Mouse (Mus musculus) liver, embryonic 11.5 days (tissue): ENCODE data around the gene Sdf2l1. TPM values are rescaled to one million over a fixed set of nuclear protein-coding genes. Genes with fewer than 3 reads are reported as not detected.

ENCODE experiments used
- ATAC-seq: fragments of 200-750 bp; cut with Nextera tagmentation; replicated peaks from 2 replicates; pipeline ENCODE4 v1.8.0; 2017; ENCODE audit warnings: moderate number of reproducible peaks, mild to moderate bottlenecking, moderate TSS enrichment, moderate library complexity; ENCODE audit not compliant: low FRiP score
- DNase-seq: peaks from one replicate; pipeline ENCODE4 v3.0.0-alpha.2; 2017; ENCODE audit warnings: low spot score
- H3K27ac ChIP-seq: fragments of 300-500 bp; sonication (generic); 2 replicates; pipeline ENCODE4 v1.5.1; 2014; ENCODE audit warnings: mild to moderate bottlenecking, low read depth, low read length, control low read depth
- H3K27me3 ChIP-seq: fragments of 300-500 bp; sonication (generic); replicated peaks from 2 replicates; pipeline ENCODE4 v1.6.1; 2014; ENCODE audit warnings: low read length, mixed read lengths; ENCODE audit not compliant: control insufficient read depth, insufficient read depth
- H3K36me3 ChIP-seq: fragments of 300-500 bp; sonication (generic); 2 replicates; pipeline ENCODE4 v1.6.1; 2014; ENCODE audit warnings: mild to moderate bottlenecking, low read length, moderate library complexity, mixed read lengths; ENCODE audit not compliant: control insufficient read depth, insufficient read depth
- H3K4me1 ChIP-seq: fragments of 300-500 bp; sonication (generic); replicated peaks from 2 replicates; pipeline ENCODE4 v1.6.1; 2014; ENCODE audit warnings: low read length, mixed read lengths; ENCODE audit not compliant: control insufficient read depth, insufficient read depth
- H3K4me2 ChIP-seq: fragments of 300-500 bp; sonication (generic); 2 replicates; pipeline ENCODE4 v1.6.1; 2014; ENCODE audit warnings: mild to moderate bottlenecking, control low read depth, moderate library complexity
- H3K4me3 ChIP-seq: fragments of 300-500 bp; sonication (generic); 2 replicates; pipeline ENCODE4 v1.5.1; 2014; ENCODE audit warnings: low read depth, low read length, control low read depth
- H3K9ac ChIP-seq: fragments of 300-500 bp; sonication (generic); 2 replicates; pipeline ENCODE4 v1.6.1; 2014; ENCODE audit warnings: low read depth, low read length, control low read depth
- H3K9me3 ChIP-seq: fragments of 300-500 bp; sonication (generic); 2 replicates; pipeline ENCODE4 v1.6.1; 2016; ENCODE audit warnings: low read length, inconsistent platforms, mixed read lengths; ENCODE audit not compliant: control insufficient read depth
- WGBS: fragments of 180-500 bp; shearing (Covaris S2); extraction: QIAGEN DNeasy Blood & Tissue Kit; methylation state at CpG from one replicate; pipeline ENCODE4 v1.1.7; 2014; 5-methylcytosine and 5-hydroxymethylcytosine counted together
- polyA plus RNA-seq: library from polyadenylated mRNA; unstranded; fragments of >200 nt; fragmentation: Nextera tagmentation; extraction: Ambion mirVana; gene quantifications from 2 replicates; pipeline ENCODE4 v1.2.1, GENCODE M21; 2014

Gene Sdf2l1
- polyA plus RNA-seq, 1 experiment from 2014 or later: 108 TPM

- Histone ChIP-seq H3K9ac (no peak overlapping the region), H3K27me3 (no peaks in the 10 kb centered on the region), H3K4me2 (no peak overlapping the region), H3K4me3 (no peak overlapping the region), H3K4me1 (no peaks in the 10 kb centered on the region), H3K9me3 (no peaks in the 10 kb centered on the region), H3K27ac (no peak overlapping the region), H3K36me3 (peaks cover 19% of the 10 kb centered on the region; the same call in 1 of the 2 replicates)
- no peak for DNase-seq
- ATAC-seq: no peak
- WGBS: 88% methylated on average over 2 of the region's 2 CpGs
Observed at GRCm38 (mm10) chr16:17154346-17154745, 22.2 kb upstream of the Sdf2l1 start.

GRCm38 (mm10) chr16:17151874-17152273, 19.7 kb upstream of the Sdf2l1 start:
- Histone ChIP-seq H3K4me2 (no peak overlapping the region), H3K36me3 (peaks cover 8% of the 10 kb centered on the region; the same call in 1 of the 2 replicates), H3K9ac (no peak overlapping the region), H3K27me3 (no peaks in the 10 kb centered on the region), H3K9me3 (no peaks in the 10 kb centered on the region), H3K4me1 (peaks cover 10% of the 10 kb centered on the region), H3K27ac (no peak overlapping the region), H3K4me3 (no peak overlapping the region)
- DNase-seq: no peak
- WGBS: 91% methylated on average over 4 of the region's 4 CpGs
- ATAC-seq: no peak

- Histone ChIP-seq H3K9me3 (no peaks in the 10 kb centered on the region), H3K9ac (no peak overlapping the region), H3K4me1 (peaks cover 10% of the 10 kb centered on the region), H3K27ac (no peak overlapping the region), H3K27me3 (no peaks in the 10 kb centered on the region), H3K36me3 (peaks cover 6% of the 10 kb centered on the region; the same call in 1 of the 2 replicates), H3K4me3 (no peak overlapping the region), H3K4me2 (no peak overlapping the region)
- WGBS: 82% methylated on average over 7 of the region's 7 CpGs
- DNase-seq (no peak), ATAC-seq (no peak)
Observed at GRCm38 (mm10) chr16:17150520-17151258, 18.5 kb upstream of the Sdf2l1 start.

GRCm38 (mm10) chr16:17148084-17148483, 15.9 kb upstream of the Sdf2l1 start:
- H3K27ac ChIP-seq: peak overlapping the region; percentile 40; the same call in 1 of the 2 replicates
- H3K4me2 ChIP-seq: peak overlapping the region; percentile 88
- H3K4me1 ChIP-seq: peaks cover 10% of the 10 kb centered on the region
- H3K9me3 ChIP-seq: no peaks in the 10 kb centered on the region
- ATAC-seq: peak; percentile 63
- H3K9ac ChIP-seq: peak overlapping the region; percentile 75
- WGBS: 7% methylated on average over 16 of the region's 16 CpGs
- peak overlapping the region; percentile 71 for H3K4me3 ChIP-seq
- peak; percentile 81 for DNase-seq
- peaks cover 3% of the 10 kb centered on the region; the same call in 1 of the 2 replicates for H3K36me3 ChIP-seq
- no peaks in the 10 kb centered on the region for H3K27me3 ChIP-seq

- DNase-seq (peak; percentile 70), ATAC-seq (peak; percentile 19)
- Histone ChIP-seq H3K4me2 (peak overlapping the region; percentile 88), H3K4me1 (peaks cover 10% of the 10 kb centered on the region), H3K27ac (peak overlapping the region; percentile 40; the same call in 1 of the 2 replicates), H3K27me3 (no peaks in the 10 kb centered on the region), H3K9me3 (no peaks in the 10 kb centered on the region), H3K36me3 (no peaks in the 10 kb centered on the region; the same call in 1 of the 2 replicates), H3K9ac (peak overlapping the region; percentile 75), H3K4me3 (peak overlapping the region; percentile 71)
- WGBS: under 1% methylated on average over 41 of the region's 41 CpGs
Observed at GRCm38 (mm10) chr16:17147391-17147929, 15.3 kb upstream of the Sdf2l1 start.

- Histone ChIP-seq H3K4me2 (peak within 1 kb of the TSS; percentile 88), H3K9me3 (no peaks in the 10 kb centered on the region), H3K36me3 (no peaks in the 10 kb centered on the region), H3K27me3 (no peaks in the 10 kb centered on the region), H3K4me3 (peak within 1 kb of the TSS; percentile 71), H3K27ac (peak within 1 kb of the TSS; percentile 40; the same call in 1 of the 2 replicates), H3K9ac (peak within 1 kb of the TSS; percentile 75), H3K4me1 (peaks cover 10% of the 10 kb centered on the region)
- under 1% methylated on average over 34 of the region's 34 CpGs for WGBS
- peak; percentile 82 for ATAC-seq
- DNase-seq: peak; percentile 87
Observed at GRCm38 (mm10) chr16:17146772-17147235, 14.6 kb upstream of the Sdf2l1 start, which contains the start of gene Ccdc116. Gene Ccdc116 (minus strand): TSS chr16:17147229.

- Histone ChIP-seq H3K4me3 (no peak within 1 kb of the TSS), H3K9ac (no peak within 1 kb of the TSS), H3K27ac (no peak within 1 kb of the TSS), H3K36me3 (no peaks in the 10 kb centered on the region), H3K27me3 (no peaks in the 10 kb centered on the region), H3K9me3 (no peaks in the 10 kb centered on the region), H3K4me1 (peaks cover 10% of the 10 kb centered on the region), H3K4me2 (no peak within 1 kb of the TSS)
- peak; percentile 44 for DNase-seq
- ATAC-seq: 0 out of 2 replicates have a peak, but pooled peaks have one; percentile 39
- WGBS: 26% methylated on average over 7 of the region's 7 CpGs
Observed at GRCm38 (mm10) chr16:17144339-17144738, 12.2 kb upstream of the Sdf2l1 start, which contains the start of gene Ydjc. Gene Ydjc (plus strand): TSS chr16:17144621.

GRCm38 (mm10) chr16:17137355-17137754, 5.2 kb upstream of the Sdf2l1 start:
- DNase-seq (no peak), ATAC-seq (no peak)
- Histone ChIP-seq H3K27ac (no peak overlapping the region), H3K36me3 (no peaks in the 10 kb centered on the region), H3K4me3 (no peak overlapping the region), H3K4me1 (peaks cover 4% of the 10 kb centered on the region; the same call in 1 of the 2 replicates), H3K9me3 (no peaks in the 10 kb centered on the region), H3K9ac (no peak overlapping the region), H3K27me3 (no peaks in the 10 kb centered on the region), H3K4me2 (no peak overlapping the region)
- 82% methylated on average over 15 of the region's 15 CpGs for WGBS
